Mouse (Mus musculus) bone marrow macrophage, adult 2 months (primary cell): ENCODE measurements around the gene Tpk1.

ENCODE experiments used
- CTCF ChIP-seq: IDR thresholded peaks from 2 replicates; pipeline ENCODE4 v1.5.1; 2012; ENCODE audit warnings: low read depth, mild to moderate bottlenecking, low read length, moderate library complexity
- POLR2A ChIP-seq: IDR thresholded peaks from 2 replicates; pipeline ENCODE4 v1.6.1; 2012; ENCODE audit warnings: mild to moderate bottlenecking, low read depth, low read length, borderline replicate concordance

DNA sequence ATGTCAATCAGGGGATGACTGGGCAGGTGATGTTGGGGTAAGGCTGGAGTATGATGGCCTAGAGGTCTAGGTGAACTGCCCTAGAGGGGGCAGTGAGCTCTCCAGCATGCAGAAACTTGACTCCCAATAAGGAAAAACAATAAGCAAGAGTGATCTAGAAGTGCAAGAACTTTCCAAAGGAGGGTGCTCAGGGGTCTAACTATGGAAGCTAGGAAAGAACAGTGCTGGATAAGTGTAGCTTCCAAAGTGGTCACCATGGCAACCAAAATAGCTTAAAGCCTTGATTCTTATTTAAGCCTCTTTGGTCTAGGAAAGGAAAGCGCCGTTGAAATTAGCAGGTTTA, 368.6 kb downstream of the Tpk1 start:
- TF ChIP-seq CTCF (no peak), POLR2A (no peak)
